Mouse (Mus musculus) frontal cortex, adult 2 months (tissue): Measurements from ENCODE around the gene Ttc23. TPM values are rescaled to one million over a fixed set of nuclear protein-coding genes. Genes with fewer than 3 reads are reported as not detected.
A peak's percentile ranks its signal among the peaks of the same experiment; 100 is the strongest.

Experiments used
- DNase-seq, 2 experiments: peaks; one replicate each; pipeline ENCODE4 v3.0.0; 2022; ENCODE audit warnings: low spot score in 1 of 2; ENCODE audit errors: extremely low spot score in 1 of 2
- polyA plus RNA-seq: library from polyadenylated mRNA; depleted of rRNA; stranded (reverse); fragments of >200 nt; gene quantifications from 2 replicates; pipeline ENCODE4 v1.2.3, GENCODE M21; 2012; rRNA removed

Gene Ttc23
- polyA plus RNA-seq, 1 experiment, result 5.5 TPM

GRCm38 (mm10) chr7:67793449-67793848 lies 146.2 kb downstream of the Ttc23 start:
- DNase-seq, result no peak

GRCm38 (mm10) chr7:67797065-67797464 lies 149.9 kb downstream of the Ttc23 start:
- DNase-seq, result no peak

- DNase-seq, result no peak
Measured at GRCm38 (mm10) chr7:67798476-67798875, 151.3 kb downstream of the Ttc23 start.

- no peak for DNase-seq
Measured at GRCm38 (mm10) chr7:67800547-67800946, 153.3 kb downstream of the Ttc23 start.

- no peak for DNase-seq
Measured at GRCm38 (mm10) chr7:67801022-67801421, 153.8 kb downstream of the Ttc23 start.

- DNase-seq, result peak; percentile 14 to 81
Measured at GRCm38 (mm10) chr7:67803015-67803856, 156.0 kb downstream of the Ttc23 start.

GRCm38 (mm10) chr7:67803857-67804215 lies 156.6 kb downstream of the Ttc23 start:
- no peak for DNase-seq

Other genes with a start within 250 kb of the Ttc23 start
- gene Lrrc28, start 2.1 kb upstream of the Ttc23 start, polyA plus RNA-seq, result 32.6 and 37.4 TPM in 2 replicates
- gene Synm, start 112.3 kb downstream of the Ttc23 start, polyA plus RNA-seq, result 10.9 and 11.0 TPM in 2 replicates